Mouse (Mus musculus) CH12.LX (cell line): ENCODE measurements at regions not wholly inside any gene's neighbourhood (a gene's known extent, or its start where the extent isn't known, plus 50 kb on each side); places are given as distances from the start of the nearest gene placed in this dataset.

Source experiments
- CTCF ChIP-seq, 2 experiments: IDR thresholded peaks in 1 of 2; conservative IDR thresholded peaks in 1 of 2; 2 replicates each; pipeline ENCODE4 v1.5.1; 2011 to 2012; ENCODE audit warnings: low read depth in 2 of 2, low read length in 2 of 2, improper control_type of control experiment in 1 of 2, inconsistent platforms in 1 of 2, mild to moderate bottlenecking in 1 of 2, moderate library complexity in 1 of 2
- EP300 ChIP-seq: IDR thresholded peaks from 2 replicates; pipeline ENCODE4 v1.6.1; 2011; ENCODE audit warnings: low read length, improper control_type of control experiment
- MAFK ChIP-seq: IDR thresholded peaks from 2 replicates; pipeline ENCODE4 v1.6.1; 2011; ENCODE audit warnings: low read length, improper control_type of control experiment; ENCODE audit not compliant: insufficient replicate concordance
- MYC ChIP-seq: IDR thresholded peaks from 2 replicates; pipeline ENCODE4 v1.6.1; 2011; ENCODE audit warnings: low read depth, mild to moderate bottlenecking, improper control_type of control experiment, low read length
- POLR2A ChIP-seq: IDR thresholded peaks from 2 replicates; pipeline ENCODE4 v1.6.1; 2011; ENCODE audit warnings: low read depth, mild to moderate bottlenecking, improper control_type of control experiment, low read length
- POLR2AphosphoS2 ChIP-seq: IDR thresholded peaks from 2 replicates; pipeline ENCODE4 v1.6.1; 2011; ENCODE audit warnings: low read depth, low read length, improper control_type of control experiment
- RCOR1 ChIP-seq: conservative IDR thresholded peaks from 2 replicates; pipeline ENCODE4 v1.6.1; 2012; ENCODE audit warnings: low read depth, mild to moderate bottlenecking, inconsistent platforms, low read length, improper control_type of control experiment
- USF1 ChIP-seq: IDR thresholded peaks from 2 replicates; pipeline ENCODE4 v1.6.1; 2014; ENCODE audit warnings: low read depth, mild to moderate bottlenecking, inconsistent platforms, low read length, improper control_type of control experiment
- ZC3H11A ChIP-seq: IDR thresholded peaks from 2 replicates; pipeline ENCODE4 v1.6.1; 2012; ENCODE audit warnings: low read depth, mild to moderate bottlenecking, inconsistent platforms, low read length, improper control_type of control experiment
- ZNF384 ChIP-seq: IDR thresholded peaks from 2 replicates; pipeline ENCODE4 v1.6.1; 2012; ENCODE audit warnings: low read depth, low read length, improper control_type of control experiment, inconsistent platforms

DNA sequence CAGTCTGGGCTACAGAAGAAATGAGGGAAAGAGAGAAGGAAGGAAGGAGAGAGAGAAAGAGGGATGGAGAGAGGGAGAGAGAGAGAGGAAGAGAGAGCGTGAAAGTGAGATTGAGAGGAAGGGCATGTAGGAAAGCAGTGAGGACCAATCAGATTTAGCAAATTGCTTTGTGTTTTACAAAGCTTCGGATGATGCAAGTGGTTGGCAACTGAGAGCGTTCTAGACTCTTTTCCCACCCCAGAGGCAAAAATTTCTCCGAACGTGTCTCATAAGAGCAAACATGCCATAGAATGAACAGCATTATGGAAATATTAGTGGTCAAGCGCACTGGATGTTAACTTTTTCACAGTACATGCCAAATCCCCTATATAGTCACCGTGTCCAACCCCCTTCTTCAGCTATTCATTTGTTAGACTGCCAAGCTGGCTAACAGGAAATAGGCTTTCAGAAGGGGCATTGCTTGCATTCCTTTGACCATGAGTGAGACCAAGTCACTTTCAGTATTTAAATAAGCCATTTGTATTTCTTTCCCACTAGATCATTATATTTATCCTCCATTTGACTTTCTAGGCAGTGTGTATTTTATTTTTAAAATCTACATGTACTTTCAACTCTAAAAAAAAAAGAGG is 139.7 kb upstream of the Foxa2 start:
- TF ChIP-seq USF1 (no peak), POLR2AphosphoS2 (no peak), CTCF (conservative IDR thresholded peaks at IDR 0.05 in 1 of 2, IDR thresholded peaks at IDR 0.05 in 1 of 2; ENCODE audit: low read depth in 2 of 2, low read length in 2 of 2) (no peak), POLR2A (no peak), MAFK (no peak), ZNF384 (no peak), RCOR1 (no peak), ZC3H11A (no peak), EP300 (no peak), MYC (no peak)
